Mouse (Mus musculus) lung, postnatal 14 days (tissue): ENCODE measurements around the gene Epb41l4b.

ENCODE experiments used
- DNase-seq: peaks from one replicate; pipeline ENCODE4 v3.0.0; 2021

The Epb41l4b gene

DNA sequence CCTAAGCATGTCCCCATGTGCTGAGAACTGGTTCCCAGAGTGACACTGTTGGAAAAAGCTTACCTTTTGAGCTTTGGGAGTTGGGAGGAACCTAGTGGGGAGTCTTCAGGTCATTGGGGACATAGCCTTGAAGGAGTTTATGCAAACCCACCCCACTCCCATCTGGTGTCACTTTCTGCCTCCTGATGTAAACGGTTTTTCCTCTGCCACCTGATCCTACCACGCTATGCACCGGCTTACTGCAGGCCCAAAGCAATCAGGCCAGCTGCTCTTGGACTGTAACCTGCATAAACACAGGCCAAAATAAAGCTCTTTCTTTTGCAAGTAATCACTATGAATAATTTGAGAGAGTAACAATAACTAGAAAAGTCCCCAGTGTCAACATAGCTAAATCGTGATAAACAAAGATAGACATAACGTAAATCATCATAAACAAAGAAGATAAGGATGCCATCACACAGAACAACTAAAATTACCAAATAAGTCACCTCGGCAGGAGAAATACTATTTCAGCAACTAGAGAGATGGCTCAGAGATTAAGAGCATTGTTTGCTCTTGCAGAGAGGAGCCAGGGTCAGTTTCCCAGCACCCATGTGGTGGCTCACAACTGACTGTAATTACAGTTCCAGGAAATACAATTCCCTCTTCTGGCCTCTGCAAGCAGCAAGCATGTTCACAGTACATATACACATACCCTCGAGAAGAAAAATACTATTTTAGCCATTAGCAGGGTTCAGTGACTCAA lies 29.6 kb downstream of the Epb41l4b start:
- no peak for DNase-seq

DNA sequence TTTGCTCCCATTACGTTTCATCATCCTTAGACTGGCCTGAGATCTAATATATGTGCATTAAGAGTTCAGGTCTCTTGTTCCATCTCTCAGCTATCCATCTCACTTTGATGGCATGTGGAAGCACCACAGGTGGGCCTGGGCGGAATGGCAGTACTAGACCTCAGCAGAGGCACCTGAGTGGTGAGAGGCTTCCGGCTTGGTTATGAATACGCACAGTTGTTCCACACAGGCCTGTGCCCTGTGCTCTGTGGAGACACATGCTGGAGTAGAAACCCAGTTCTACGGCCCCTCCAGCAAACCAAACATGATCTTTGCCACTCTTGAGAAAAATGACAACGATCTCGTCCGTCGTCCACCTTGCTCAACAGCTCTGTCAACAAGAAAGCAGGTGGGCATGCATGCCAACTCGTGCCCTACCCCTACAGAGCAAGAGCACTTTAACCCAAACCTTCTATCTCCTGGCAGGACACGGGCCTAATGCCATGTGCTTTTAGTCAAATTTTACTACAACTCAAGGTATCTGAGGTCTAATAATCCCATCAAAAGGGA lies 31.2 kb downstream of the Epb41l4b start:
- no peak for DNase-seq

DNA sequence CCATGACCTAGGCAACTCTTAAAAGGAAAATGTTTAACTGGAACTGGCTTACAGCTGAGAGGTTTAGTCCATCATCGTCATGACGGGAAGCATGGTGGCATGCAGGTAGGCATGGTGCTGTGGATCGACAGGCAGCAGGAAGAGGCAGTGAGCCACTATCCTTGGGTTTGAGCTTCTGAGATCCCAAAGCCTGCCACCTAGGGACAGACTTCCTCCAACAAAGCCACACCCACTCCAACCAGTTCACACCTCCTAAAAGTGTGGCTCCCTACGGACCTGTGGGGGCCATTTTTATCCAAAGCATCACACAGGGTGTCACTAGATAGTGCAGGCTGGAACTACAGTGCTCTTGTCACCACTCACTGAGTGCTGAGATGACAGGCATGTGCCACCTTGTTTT lies 31.8 kb downstream of the Epb41l4b start:
- DNase-seq: no peak

DNA sequence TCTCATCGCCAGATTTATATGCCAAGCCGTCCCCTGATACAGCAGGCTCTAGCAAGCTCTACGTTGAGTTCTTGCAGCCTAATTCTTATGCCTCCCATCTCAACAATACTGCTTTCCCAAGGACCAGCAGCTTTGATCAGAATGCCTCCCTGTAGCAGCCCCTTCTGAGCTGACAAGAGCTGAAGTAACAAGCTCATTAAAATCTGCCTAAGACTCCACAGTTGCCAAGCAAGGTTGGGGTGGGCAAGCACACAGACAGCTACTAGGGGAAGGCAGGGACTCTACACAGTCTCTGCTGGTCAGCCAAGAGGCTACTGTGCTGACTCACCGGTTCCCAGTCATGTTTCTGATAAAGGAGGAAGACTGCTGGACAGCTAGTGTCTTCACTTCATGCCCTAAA lies 33.7 kb downstream of the Epb41l4b start:
- no peak for DNase-seq

DNA sequence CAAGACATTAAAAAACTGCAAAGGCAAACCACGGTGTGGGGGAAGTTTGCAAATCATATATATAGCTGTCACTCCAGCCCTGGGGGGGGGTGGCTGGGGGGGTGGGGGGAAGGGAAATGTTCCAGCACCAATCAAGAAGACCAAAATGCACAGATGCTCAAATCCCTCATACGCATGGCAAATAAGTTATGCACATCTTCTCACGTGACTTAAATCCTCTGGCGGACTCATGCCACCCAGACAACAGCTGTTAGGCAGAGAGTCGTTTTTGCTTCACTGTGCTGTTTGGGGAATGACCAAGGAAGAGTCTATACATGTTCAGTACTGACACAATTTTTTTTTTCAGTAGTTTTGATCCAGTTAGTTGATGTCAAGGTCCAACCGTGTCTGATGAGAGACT lies 37.9 kb downstream of the Epb41l4b start:
- DNase-seq: no peak

DNA sequence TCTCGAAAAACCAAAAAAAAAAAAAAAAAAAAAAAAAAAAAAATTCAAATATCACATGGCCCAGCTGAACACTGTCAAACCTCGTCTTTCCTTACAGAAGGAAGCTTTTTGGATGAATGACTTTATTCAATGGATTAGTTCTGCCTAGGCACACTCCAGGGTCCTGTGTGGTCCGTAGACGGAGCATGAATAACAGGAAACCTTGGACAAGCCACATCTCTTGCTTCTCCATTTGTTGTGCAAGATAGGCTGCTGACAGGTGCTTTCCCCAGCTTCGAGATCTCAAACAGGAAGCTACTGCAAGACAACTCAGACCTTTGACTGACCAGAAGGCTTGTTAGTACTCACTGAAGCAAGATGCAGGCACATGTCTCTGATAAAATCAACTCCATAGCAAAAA lies 39.4 kb downstream of the Epb41l4b start:
- no peak for DNase-seq

DNA sequence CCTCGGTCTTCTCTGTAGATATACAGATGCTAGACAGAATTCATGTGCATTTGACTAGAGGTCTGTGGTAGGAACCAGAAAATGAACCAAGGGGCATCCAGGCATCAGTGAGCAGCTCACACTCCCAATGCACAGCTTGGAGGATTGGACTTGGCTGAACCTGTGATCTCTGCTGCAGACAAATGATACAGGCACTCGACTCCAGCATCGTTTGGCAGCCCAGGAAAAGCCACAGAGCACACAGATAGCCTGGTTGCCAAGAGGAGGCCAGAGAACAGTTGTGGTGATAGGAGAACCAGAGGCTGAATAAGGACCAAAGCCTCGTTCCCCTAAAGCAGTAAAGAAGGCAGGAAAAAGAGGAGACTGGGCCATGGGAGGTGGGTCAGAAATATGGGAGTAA lies 42.1 kb downstream of the Epb41l4b start:
- no peak for DNase-seq

DNA sequence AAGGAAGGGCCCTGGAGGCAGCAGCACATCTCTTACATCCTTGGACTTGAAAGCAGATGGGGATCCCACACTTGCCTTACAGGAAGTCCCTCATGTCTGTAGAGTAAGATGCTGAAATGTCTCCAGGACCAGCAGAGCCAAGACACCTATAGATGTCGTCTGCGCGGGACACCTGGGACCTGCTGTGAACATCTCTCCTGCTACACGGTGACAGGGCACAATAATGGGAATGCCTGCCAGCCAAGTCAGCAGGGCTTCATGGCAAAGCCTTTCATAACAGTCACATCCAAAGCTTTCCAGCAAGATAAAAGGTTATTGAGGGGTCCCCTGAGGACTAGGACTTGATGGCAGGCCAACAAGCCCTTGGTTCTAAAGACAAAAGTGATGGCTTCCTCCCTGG lies 45.8 kb downstream of the Epb41l4b start:
- DNase-seq: no peak

DNA sequence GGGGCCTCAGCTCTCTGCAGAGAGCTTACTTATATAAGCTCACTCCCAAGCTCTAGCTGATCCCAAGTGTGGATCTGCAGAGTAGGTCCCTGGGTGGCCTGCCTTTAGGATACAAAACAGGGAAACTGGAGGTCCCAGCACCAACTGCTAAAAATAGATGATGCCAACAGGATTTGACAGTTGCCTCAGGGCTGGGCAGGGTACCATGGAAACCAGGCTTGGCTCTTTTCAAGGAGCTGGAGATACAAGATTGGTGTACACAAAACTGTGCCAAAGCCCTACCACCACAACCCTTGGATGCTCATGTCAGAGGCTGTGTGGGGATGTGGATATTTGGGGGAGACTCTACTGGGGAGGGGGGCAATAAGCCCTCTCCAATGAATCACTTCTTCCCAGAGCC lies 47.7 kb downstream of the Epb41l4b start:
- DNase-seq: no peak

DNA sequence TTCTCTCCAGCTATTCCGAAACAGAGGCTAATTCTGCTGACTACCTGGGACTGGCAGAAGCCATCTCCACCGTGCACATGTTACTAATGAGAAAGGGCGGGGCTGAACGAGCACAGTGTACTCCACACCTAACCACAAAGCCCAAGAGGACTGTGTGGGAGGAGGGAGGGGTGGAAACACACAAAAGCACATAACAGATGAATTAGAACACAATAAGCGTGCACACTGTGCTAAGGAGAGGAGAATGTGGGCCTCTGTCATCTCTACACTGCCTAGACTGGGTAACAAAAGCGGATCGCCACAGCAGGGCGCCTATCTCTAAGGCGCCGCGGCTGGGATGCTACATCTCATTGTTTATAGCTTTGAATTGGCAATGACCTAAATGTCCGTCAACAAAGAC lies 51.9 kb downstream of the Epb41l4b start:
- DNase-seq: no peak

DNA sequence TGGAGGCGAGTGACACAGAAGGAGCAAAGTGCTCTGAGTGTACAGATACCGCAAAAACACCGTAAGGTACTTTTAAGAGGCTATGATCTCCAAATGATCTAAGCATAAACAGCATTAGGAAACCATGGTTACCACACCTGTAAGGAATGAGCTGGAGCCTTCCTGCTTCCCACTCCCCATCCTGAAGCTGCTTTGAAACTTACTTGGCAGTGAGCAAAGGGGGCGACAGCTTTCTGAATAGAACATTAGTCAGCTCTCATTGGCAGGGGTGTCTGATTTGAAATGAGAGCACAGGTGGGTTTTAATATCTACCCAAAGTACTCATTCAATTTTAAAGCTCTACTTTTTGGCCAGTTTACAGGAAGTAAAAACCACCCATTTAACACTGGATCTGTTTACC lies 54.9 kb downstream of the Epb41l4b start:
- no peak for DNase-seq

DNA sequence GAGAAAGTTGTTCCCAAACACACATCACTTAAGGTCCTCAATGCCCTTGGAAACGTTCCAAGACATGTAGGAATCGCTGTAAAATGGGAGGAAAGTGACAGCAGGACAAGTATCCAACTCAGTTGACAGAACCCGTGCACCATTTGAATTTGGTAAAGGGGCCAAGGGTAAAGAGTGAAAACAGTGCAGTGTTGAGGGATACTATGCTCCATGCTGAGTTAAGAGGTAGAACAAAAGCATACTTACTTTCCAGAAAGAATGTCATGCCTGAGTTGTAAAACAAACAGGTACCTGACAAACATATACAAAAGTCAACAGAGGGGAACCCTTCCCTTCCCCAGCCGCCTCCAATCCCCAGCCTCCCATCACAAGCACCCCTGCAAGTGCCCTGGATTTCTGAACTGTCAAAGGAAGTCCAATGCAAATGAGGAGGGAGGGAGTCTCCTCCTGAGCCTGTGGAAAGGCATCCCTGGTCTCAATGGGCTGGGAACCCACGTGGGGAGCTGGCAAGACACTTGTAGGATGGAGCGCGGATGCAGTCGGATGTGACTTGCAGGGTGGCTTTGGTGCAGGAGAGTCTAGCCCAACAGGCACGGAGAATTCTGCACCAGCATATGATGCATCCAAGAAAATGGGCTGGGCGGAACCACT lies 57.4 kb downstream of the Epb41l4b start:
- DNase-seq: no peak

DNA sequence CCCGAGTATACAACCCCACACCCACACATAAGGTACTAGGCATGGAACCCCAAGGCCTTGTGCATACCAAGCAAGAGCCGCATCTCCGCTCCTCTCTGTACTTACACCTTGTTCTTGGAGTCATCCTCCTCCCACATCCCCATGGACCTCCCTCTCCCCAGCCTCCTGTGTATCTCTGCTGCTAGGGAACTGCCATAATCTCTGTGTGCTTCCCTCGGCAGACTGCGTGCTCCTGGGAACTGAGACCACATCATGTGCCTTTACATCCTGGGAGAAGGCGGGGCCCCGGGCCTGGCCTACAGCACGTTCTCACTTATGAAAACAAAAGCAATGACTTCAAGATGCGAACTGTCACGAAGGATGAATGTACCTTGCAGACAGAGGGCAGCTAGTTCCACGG lies 59.6 kb downstream of the Epb41l4b start:
- DNase-seq: no peak

DNA sequence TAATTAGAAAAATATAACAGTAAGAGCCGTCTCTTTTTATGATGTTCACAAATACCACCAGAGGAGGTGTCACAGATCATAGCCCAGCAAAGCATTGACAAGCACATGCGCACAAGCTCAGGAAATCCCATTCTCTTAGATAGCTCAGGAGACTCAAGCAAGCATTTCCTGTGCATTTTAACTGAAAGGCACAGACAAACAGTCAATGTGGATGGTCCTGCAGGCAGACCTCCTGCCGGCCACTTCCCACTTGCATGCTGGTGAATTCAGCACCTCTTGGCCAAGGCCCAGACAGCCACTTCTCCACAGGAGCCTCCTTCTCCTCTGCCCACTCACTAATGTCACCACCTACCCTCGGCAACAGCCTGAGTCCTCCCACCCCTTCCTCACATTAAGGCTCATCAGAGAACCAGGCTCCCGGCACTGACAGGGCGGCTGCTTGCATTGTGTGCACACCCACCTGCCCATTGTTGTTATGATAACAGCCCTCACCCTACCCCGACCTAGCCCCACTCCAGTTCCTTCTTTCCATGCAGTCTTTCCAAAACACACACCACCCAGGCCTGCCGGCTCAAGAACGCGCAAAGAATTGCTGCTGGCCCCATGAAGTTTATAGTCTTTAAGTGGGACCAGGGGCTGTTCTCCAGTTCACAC lies 60.3 kb downstream of the Epb41l4b start:
- no peak for DNase-seq

DNA sequence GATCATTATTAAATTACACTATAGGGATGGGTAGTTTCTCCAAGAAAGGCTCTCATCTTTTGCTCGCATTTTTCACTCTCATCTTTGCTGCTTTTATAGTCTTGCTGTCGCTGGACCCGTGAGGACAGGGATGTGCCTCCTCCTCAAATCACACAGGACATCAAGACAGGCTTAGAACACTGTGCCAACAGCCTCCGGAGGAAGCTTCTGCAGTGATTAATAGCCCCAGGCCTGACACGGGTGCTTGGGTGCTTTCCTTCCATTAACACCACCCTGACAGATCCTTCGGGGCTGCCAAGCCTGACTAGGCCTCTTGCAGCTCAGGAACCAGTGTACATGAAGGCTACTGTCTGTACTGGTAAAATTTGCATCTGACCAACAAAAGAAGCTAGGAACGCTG lies 61.8 kb downstream of the Epb41l4b start:
- no peak for DNase-seq

DNA sequence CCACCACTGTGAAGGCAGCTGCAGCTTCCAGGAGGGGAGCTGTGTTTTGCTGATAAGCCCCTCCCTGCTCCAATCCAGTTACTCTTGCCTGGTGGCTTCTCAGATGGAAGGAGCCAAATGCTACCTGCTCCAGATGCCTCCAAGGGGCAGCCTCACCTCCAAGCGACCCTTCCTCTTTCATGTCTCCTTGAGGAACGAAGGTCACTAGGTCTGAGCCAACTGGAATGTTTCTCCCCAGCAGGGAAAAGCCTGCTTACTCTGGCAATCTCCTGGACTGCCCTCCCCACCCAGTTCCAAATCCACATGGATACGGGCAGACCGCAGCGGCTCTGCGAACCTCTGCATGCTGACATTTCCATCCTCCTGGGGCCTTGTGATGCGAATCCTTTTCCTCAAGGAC lies 69.4 kb downstream of the Epb41l4b start:
- DNase-seq: no peak

DNA sequence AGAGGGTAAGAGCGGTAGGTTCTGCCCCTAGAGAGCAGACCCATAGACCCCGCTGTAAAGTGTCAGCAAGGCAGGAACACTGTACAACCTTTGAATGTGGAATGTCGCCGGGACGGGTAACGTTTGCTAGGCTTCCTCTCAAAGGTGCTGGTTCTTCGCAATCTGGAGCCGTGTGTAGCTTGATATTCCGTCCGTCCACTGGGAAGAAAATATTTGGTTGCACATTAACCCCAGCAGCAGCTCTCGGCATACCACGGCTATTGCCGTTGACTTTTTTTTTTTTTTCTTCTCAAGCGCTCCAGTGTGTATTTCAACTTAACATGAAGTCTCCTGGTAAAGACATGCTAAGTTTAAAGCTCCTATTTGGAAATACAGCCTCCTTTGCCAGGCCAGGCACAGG lies 70.1 kb downstream of the Epb41l4b start:
- DNase-seq: no peak

DNA sequence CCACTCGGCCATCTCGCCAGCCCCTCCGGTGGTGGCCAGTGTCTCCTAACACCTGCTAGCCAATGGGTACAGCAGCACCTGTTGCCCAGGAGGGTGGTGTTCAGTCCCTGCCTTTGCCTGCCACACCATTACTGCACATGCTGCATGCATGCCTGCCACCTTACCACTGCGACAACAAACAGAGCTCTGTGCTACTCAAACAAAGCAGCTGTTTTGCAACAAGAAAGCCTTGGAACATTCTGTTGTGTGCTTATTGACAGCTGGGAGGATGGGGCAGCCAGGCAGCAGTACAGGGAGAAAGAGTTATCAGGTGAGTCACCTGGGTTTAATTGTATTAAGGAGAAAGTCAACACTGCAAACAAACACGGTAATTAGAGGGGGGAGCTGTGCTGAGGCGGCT lies 72.6 kb downstream of the Epb41l4b start:
- DNase-seq: no peak

DNA sequence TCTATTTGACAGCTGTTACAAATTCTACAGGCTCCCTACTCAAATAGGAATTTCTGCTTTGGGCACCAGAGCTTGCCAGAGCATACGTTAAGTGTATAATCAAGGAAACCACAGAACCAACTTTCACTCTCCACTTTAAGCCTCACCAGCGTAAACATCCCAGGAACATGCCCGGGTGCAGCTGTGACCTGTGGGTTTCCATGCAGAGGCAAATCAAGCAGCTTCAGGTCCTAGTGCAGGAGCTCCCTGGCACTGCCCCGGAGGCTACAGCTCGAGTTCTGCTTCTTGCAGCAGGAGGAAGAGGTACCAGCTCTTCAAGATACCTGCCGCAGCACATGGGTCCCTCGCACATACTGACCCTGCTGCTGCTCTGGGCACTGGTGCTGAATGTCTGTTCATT lies 74.8 kb downstream of the Epb41l4b start:
- DNase-seq: no peak

DNA sequence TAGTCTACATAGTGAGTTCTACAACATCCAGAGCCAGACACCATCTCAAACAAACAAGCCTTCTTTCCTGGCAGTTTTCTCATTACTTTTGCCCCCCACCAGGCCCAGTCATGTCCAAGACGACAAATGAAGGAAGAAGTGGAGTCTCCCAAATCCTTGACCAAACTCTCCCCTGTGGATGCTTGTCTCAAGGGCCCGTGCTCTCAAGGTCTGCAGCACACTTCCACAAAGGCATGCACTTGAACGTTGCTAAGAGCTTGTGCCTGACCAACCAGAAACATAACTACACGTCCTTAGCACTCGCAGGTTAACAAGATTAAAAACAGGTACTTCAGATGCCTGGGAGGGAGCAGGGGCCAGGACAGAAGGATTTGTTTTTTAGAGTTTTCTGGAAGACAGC lies 75.4 kb downstream of the Epb41l4b start:
- peak; percentile 35 for DNase-seq

DNA sequence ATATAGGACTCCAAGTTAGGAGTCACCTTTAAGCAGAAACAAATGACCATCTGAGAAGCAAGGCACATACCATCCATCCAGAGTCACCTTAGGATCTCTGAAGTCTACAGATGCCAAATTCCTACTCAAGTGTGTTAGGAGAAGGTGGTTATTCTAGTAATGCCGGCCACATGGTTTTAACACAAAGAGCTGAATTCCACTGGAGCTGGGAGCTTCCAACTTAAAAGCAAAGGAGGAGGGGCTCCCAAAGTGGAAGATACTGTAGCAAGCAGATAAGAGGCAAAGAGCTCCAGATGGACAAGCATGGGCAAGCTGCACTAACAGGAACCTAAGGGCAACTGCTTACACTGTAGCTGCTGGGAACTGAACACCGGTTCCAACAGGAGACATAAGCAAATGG lies 76.3 kb downstream of the Epb41l4b start:
- no peak for DNase-seq

DNA sequence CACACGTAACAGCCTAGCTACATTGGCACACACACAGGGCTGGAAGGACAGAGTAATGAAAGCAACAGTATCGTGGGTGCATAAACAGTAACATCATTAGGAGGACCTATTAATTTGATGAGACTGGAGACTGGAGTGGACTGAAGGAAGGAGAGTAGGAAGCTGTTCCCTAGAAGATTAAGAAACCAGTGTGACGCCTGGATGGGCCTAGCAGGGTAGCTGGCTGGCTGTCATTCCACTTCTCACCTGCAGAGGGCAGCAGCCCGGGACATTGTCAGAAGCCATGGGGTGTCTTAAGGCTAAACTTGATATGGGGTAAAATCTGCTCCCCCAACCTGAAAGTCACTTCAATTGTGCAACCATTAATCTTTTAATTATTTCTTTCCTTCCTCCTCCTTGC lies 78.0 kb downstream of the Epb41l4b start:
- DNase-seq: peak; percentile 89

DNA sequence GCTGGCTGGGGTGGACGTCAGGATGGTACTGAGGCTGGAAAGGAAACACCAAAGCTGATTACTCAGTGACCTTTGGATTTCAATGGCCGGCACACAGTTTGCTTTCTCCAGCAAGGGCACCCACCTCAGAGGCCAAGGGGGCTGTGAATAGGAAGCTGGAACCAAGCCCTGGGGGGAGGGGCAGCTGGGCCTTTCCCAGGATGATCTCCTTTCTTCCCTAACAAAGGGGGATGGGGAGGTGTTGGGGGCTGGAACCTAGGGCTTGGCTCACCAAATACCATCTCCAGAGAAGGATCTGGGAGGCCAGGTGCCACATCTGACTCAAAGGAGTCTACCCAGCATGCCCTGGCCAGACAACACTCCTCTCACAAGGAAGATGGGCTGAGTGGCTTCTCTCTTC lies 78.4 kb downstream of the Epb41l4b start:
- no peak for DNase-seq

DNA sequence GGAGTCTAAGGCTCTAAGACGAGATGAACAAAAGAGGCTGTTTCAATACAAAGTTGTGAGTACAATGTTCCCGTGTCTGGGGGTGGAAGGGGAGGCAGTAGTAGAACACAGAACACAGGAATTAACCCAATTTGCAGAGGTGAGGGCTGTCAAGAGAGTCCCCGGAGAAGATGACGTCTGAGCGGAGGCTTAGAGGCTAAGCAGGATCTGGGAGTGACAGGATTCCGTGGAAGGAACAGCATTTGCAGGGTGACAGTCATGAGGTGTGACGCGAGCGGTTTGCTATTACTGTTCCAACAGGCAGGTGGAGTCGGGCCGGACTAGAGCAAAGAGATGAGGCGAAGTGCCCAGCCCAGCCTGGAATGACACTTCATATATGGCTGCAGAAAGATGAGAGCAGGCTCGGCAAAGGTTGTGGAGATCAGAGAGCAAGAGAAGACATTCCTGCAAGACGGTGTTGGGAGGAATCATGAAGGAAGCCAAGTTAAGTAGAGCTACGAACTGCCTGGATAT lies 82.9 kb downstream of the Epb41l4b start:
- no peak for DNase-seq
